Mouse (Mus musculus): ENCODE measurements around the gene Dyrk3.
A peak's percentile ranks its signal among the peaks of the same experiment; 100 is the strongest.
"Not testable (repeated sequence)": the region's sequence is repeated elsewhere in the genome, so short reads cannot be mapped to it uniquely, and the experiment has no call there.

Dyrk3 gene

DNA sequence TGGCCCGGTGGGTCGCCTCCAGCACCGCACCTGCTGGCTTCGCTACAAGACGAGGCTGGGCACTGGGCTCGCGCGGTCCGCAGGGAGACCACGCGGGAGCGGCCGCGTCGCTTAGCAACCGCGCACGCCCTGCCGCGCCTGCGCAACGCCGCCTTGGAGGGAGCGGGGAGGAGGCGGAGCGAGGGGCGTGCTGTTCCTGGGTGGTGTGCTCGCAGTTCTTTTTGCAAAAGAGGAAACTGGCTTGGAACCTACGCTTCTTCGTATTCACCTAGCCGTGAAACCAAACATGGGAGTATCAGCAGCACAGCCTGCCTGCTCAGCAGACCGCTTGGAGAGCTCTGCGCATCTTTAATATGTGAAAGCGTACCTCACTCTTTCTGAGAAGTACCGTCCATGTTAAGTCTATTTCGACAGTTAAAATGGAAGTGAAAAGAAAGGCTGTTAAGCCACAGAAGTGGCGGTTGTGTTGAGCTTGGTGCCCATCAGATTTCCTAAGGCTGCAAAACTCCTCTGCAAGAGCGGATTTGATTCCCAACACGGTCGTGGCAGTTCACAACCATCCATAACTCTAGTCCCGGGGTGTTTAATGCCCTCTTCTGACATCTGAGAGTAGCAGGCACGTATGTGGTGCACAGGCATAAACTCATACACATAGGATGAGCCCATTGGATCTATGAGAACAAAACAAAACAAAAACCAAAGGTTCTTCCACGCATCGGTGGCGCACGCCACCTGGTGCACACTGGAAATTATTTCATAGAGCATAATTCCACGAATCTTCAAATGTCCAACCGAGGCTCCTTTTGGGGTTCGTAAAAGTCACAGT, at the start of gene Dyrk3:
Gene Dyrk3, minus strand, starts transcription at position 150 of the 826 bp plus-strand sequence.
- peak; percentile 97 for DNase-seq (ENCODE audit: low read depth)

DNA sequence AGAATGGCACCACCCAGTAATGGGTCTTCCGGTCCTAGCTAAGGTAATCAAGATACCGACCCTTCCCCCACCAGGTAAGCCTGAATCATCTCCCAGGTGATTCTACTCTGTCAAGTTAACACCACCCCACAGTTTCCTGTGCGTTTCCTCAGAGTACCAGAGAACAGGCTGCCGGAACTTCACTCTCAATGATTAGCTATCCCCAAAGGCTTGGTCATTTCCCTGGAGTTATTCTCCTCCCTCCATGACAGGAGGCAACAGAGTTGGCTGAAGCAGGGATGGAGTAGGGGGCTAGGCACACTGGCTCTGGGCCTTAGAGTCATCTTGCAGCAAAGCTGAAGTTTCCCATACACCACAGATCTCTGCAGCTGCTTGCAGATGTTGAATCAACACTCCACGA, 49.7 kb upstream of the Dyrk3 start:
- DNase-seq (ENCODE audit: low read depth) = no peak

DNA sequence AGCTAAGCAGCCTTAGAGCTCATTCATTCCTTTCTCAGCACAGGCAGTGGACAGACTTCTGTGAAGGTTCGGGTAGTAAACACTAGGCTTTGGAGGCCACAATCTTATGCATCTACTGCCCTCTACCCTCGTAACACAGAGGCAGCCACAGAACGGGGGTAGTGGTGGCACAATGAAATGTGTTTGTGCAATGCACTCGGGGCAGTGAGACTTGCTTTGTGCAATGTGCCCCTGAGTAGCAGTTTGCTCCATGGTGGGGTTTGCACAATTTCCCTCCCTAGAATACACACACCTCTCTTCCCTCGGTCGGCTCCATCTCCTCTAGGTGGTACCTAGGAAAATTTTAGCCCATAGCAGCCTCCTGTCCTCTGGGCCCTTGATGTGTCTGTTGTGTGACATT, 48.9 kb upstream of the Dyrk3 start:
- no peak for DNase-seq (ENCODE audit: low read depth)

DNA sequence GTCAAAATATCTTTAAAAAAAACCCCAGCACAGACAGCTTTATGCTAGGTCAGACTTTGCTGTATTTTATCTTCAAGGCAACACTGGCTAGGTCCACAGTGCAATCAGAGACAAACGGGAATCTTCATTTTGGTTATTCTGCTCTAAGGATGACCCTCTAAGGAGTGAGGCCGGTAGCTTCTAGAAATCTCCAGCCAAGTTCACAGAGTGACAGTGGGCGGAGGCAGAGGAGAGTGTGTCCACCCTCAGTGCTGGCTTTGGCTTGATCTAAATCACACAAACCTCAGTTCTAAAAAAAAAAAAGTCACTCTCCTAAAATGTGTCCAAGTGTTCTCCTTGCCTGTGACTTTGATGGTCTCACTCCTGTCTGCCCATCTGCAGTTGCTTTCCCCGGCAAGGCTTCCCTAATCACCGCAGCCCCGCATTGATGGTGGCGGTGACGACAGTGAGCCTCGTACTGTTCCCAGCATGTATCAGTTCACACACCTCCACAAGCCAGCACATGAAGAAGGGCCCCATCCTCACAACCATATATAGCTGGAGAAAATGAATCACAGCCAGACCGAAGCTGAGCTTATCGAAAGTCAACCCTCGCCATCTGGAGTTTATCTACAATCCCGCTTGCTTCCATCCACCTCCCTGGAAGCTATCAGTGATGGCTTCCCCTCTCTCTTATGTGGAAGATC, 47.8 kb upstream of the Dyrk3 start:
- DNase-seq (ENCODE audit: low read depth) = no peak

DNA sequence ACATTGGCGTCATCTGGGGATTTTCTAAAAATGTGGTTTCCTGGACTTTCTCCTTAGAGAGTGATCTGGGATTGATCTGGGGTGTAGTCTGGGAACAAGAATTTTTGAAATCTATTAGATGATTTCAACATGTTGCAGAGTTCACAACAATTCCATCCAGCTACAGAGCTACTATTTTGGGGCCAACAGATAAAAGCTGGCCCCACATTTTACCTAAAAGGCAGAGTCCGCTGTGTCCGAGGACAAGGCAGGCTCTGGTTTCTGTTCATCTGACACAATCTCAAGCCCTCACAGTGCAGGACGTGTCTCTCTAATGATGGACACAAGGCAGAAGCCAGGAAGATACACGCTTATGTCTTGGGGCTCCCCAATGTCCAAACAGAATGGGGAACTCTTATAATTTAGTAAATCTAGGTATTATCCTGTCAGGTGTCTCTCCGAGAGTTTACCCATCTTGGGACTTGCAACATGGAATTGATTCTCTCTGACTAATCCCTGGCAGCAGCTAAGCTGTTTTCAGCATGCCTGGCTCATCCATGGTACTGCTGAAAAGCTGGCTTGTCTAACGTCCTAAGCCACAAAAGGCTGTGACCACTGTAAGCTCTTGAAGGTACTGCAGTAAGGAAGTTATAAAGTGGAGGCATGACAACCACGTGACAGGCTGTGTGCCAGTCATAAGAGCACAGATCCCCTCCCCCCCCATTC, 47.0 kb upstream of the Dyrk3 start:
- peak; percentile 10 for DNase-seq (ENCODE audit: low read depth)

DNA sequence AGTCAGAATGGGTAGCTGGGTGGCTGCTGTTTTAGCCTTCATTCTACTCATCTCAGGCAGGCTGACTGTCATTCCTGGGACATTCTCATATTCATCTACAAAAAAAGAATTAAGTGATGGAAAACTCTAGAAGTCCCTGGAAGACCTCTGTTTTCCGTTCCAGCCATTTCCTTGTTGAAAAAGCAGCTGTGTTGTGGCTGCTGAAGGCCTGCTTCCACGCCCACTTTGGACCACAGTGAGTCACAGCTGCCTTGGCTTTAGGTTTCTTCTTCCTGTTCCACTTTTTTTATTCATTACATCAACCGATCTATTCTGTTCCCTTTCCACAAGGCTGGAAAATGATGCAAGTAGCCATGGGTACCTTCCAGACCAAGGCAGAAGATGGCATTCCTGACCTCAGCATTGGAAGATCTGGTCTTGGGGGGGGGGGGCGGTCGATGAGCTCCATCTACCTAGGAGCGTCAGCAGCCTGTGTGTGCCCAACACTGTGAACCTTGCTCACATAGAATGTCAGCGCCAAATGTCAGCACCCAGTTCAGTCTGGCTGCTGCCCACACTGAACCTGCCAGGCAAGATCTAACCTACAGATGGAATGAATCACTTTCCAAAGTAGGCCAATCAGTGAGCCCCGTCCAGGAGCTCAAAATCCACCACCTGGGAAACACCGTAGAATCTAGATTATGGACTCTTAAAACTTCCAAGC, 46.3 kb upstream of the Dyrk3 start:
- DNase-seq (ENCODE audit: low read depth) = peak; percentile 92

DNA sequence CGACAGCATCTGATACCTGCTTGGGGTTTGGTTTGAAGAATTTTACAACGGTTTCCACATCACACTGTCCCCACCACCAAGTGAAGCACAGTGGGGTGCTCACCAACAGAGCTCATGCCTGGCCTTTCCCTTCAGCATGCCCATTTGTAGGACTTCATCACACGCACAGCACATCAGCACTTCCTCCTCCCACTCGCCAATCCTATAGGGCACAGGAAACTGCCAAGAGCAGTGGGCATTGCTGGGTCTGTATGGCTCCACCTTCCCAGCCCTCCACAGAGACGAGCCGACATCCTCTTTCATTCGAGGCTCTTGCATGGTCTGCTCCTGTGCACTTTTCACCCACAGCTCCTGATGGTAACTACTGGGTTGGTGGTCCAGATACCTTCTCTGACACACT, 45.1 kb upstream of the Dyrk3 start:
- DNase-seq (ENCODE audit: low read depth) = no peak

DNA sequence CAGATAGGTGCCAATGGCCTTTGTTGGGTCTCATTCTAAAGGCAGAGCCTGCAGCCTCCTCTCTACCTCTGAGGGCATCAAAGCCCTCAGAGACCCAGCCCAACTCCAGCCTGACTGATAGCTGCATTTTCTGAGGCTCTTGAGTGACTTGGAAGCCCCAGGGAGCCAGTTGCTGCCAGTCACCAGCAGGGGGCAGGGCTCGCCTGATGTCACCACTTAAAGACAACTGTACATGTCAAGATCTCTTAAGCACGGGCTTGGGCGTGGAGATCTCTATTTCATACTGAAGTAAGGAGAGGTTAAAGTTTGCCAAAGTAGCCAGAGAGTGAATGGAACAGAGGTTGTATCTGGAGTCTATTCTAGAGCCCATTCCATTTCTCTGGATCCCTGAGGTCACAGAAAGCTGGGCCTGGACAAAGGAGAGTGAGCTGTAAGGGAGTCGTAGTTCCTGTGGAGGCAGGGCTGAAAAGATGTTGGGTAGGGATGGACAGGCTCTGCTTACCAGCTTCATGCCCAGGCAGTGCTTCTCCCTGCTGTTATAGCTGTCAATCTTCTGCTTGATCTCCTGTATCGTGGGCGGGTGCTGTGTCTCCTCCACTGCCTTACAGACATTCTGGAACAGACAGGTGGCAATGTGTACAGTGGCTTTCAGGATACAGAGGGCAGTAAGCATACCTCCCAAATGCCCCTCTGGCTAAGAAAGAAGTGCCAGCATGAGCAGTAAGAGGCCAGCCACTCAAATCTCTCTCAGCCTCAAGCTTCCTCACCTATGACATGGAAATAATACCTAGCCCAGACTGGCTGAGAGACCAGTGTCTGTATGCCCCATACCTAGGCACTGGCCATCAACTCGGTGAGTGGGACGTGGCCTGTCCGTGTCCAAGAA, 43.7 kb upstream of the Dyrk3 start:
- DNase-seq (ENCODE audit: low read depth) = peak; percentile 94

DNA sequence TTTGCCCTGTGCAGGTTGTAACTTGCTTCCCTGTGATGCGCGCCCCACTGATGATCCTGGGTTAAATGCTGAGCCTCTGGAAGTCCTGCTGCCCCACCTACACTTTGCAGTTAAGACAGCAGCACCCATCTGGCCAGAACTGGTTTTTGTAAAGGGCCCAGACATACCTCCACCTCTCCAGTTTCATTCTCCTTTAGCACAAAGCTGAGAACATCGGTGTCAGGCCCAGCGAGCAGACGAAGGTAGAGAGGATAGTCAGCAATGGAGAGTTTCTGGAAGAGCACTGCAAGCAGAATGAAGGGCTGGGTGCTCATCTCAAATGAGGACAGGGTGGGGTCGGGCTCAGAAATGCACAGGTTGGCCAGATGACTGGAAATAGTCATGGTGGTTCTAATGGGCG, 42.2 kb upstream of the Dyrk3 start:
- DNase-seq (ENCODE audit: low read depth) = no peak

DNA sequence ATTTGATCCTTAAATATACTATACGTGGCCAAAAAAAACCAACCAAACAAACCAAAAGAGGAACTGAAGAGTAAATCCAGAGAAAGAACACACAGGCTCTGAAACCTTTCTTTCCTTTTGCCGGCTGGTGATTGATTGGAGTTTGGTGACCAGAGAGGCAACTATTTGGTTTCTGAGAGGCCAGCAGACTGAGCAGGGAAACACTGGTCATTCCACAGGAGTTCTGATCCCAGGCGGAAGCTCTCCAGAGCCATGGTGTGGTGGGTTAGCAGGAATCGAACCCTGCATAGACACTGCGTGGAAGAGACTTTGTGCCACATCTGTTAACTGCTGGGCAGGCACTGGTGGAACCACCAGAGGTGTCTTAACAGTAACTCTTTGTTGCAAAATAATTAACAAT, 39.9 kb upstream of the Dyrk3 start:
- DNase-seq (ENCODE audit: low read depth) = no peak

DNA sequence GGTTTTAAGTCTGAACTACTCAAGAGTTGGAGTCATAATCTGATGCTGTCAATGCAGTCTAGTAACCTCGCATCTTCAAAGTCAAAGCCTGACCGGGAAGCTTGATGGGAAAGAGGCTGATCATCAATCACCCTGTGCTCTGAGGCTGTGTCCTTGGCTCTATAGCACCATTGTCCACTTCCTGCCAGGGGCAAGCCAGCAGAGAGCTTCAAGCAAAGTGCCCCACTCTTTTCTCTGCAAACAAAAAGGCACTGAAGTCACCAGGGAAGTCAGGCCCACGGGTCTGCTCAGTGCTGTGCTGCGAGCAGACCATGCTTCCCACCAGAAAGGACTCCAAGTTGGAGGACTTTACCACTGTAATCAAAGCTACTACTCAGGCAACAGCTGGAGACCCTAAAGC, 39.1 kb upstream of the Dyrk3 start:
- DNase-seq (ENCODE audit: low read depth) = no peak

DNA sequence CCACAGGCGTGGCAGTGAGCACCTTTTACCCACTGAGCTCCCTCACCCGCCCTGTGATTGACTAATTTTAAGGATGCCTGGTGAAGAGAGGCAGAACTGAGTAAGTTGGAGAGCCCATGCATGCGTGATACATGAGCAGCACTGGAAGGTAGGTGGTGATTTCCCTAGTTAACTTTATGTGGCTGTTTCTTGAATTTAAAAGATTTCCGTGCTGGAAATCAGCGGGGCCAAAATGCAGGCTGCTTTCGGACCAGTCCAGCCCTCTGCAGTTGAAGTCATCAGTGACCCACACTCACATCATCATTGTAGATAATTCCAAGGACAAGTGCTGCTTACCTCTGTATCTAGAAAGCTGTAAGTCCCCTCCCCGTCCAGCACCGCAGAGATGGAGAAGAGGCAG, 37.7 kb upstream of the Dyrk3 start:
- DNase-seq (ENCODE audit: low read depth) = no peak

DNA sequence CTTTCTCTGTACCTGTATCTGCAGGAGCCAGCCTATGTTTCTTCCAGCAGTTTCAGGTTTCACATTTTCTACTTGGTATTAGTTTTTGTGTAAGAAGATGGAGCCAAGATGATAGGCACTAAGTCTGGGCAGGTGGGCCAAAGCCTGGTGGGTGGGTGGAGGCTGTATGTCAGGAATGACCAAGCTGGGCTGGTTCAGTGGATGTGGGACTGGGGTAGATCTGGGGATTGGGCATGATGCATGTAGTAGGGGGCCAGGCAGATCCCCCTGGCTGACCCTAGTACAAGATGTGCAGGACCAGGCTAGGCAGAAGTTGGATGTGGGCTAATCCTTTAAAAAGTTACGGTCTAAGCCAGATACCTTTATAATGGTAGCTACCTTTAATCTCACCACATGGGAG, 37.0 kb upstream of the Dyrk3 start:
- DNase-seq (ENCODE audit: low read depth) = no peak

DNA sequence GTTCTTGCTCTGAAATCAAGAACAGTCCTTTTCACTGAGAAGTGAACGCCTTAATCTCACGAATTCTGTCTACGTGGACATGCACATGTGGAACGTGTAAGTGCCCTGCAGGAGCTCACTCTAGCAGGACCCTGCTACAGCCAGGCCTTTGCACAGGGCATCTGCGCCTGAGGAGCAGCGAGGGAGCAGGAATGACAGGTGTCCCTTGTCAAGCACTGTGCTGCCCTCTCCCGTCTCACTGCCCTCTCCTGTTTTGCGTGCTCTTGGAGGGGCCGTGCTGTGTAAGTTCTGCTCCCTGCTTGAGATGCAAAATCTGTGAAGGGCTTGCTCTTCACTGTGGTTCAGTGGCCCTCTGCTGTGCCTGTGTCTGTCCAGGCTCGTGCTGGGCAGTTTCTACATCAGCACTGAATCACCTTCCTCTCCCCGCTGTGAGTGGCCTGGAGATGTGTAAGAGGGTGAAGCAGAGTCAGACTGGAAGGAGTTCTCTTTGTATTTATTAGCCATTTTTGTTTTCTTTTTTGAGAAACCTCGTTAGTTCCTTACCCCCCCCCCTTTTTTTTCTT, 36.2 kb upstream of the Dyrk3 start:
- no peak for DNase-seq (ENCODE audit: low read depth)

DNA sequence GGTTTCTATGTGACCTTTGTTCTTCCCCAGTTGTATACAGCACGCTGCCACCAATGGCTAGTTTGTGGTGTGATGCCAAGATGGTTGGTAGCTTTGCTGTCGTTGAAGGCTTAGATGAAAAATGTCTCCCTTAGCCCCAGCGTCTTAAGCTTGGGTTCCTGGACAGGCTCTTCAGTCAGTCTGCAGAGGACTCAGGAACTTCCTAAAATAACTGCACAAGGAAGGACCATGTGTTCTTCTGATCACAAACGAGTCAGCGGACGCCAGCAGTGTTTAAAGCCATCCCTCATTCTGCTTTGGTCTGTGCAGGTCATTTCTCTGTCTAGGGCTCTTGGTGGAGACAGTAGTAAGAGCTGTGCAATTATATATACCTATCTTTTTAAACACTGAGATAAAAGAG, 35.7 kb upstream of the Dyrk3 start:
- DNase-seq (ENCODE audit: low read depth) = no peak

DNA sequence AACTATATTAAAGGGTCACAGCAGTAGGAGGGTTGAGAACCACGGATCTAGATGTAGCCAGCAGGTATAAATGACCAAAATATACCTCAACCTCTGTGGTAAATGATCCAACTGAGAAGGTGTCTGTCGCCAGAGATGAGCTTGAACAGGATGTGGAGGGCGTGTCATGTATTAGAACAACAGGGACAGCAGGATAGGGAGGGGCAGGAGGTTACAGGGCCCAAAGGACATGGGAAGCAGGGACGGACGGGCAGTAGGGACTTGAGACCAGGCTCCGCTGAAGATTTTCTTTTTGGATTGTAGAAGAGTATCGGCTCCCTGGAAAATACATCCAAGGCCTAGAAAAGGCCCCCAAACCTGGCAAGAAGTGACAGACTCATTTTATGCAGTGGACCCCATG, 34.9 kb upstream of the Dyrk3 start:
- DNase-seq (ENCODE audit: low read depth) = no peak

DNA sequence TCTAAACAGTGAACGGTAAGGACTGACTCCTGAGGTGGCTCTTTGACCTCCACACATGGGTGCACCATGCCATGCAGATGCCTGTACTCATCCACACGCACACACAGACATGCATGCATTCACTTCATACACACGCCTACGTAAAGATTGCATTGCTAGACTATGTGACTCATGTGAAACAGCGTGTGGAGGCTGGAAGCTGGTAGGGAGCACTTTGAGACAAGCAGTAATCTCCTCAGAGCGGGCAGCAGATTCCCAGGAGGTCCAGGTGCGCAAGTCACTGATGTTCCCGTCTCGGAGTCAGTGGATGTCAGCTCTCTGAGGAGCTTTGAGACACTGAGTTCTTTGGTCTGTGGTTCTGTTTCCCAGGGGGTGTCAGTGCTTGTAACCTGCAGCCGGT, 29.5 kb upstream of the Dyrk3 start:
- no peak for DNase-seq (ENCODE audit: low read depth)

DNA sequence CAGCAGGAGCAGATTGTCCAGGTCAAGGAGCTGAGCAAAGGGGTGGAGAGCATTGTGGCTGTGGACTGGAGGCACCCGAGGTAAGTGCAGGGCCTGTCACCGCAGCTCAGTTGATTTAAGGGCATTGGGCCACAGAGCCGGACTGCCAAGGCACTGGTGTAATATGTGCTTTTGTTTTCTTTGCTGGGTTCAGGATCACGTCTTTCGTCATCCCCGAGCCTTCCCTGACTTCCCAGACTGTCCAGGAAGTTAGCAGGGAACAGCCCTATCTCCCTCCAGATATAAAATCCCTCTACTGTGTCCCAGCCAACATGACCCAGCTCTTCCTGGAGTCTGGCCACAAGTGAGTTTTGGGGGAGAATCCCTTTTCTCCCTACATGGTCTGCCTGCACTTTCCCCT, 26.3 kb upstream of the Dyrk3 start:
- no peak for DNase-seq (ENCODE audit: low read depth)

DNA sequence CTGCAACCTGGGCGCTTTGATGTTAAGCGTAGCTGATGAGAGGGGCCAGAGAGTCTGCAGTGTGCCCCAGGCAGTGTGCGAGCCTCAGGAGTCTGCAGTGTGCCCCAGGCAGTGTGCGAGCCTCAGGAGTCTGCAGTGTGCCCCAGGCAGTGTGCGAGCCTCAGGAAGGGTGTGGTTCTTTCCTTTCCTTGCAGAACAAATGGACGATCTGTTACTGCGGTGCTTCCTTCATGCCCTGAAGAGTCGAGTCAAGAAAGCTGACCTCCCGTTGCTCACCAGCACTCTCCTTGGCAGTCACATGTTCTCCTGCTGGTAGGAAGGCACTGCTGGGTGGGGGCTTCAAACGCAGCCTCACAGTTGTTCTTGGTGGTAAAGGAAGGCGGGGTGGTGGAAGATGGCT, 23.0 kb upstream of the Dyrk3 start:
- no peak for DNase-seq (ENCODE audit: low read depth)

DNA sequence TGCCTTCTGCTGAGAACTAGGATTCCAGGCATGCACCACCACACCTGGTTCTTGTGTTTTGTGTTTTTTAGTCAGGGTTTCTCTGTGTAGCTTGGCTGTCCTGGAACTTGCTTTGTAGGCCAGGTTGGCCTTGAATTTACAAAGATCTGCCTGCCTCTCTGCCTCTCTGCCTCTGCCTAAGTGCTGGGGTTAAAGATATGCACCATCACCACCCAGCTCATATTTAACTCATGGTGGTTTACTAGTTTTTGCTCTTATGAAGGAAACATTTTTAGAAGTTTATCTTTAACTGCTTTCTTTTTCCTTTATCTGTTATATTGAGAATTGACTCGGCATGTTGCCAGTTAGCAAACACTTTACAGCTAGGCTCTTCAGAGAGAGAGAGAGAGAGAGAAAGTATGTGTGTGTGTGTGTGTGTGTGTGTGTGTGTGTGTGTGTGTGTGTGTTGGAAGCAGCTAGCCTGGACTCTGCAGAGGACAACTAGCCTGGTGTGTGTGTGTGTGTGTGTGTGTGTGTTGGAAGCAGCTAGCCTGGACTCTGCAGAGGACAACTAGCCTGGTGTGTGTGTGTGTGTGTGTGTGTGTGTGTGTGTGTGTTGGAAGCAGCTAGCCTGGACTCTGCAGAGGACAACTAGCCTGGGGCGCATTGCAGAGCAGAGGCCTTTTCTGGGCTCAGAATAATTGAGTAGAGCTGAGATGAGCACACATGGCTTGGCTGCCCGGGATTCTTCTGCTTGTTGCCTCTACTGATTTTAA, 21.6 kb upstream of the Dyrk3 start:
- DNase-seq (ENCODE audit: low read depth) = not testable (repeated sequence)
